ENCODE assay signal across 1 mouse cellular context in the genomic region with DNA sequence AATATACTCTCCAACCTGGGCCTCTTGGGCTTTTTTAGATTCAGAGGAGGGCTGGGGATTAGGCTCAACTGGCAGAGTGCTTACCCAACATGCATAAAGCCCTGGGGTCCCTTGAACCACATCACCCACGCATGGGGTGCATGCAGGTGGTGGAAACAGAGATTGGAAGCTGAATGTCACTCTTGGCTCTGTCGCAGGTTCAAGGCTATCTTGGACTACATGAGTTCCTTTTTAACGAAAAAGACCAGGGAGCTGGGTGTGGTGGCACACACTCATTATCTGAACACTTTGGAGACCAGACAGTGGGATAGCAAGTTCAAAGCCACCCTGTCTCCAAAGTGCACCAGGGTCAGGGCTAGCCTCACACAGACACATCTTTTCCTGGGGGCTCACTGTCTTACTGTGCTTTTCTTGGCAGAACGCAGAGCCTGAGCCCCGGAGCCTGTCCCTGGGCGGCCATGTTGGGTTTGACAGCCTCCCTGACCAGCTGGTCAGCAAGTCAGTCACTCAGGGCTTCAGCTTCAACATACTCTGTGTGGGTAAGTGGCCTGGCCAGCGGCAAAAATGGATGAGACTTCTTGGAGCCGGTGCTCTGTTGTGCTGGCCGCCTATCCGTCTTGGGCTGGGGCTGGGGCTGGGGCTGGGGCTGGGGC.
TF ChIP-seq lines count a peak whose summit lies in the region.

No protein-coding gene starts in this region.

TF ChIP-seq in MEL, 35 proteins besides CTCF, POLR2A, EP300 and RAD21:
- TF ChIP-seq ZC3H11A (IDR thresholded peaks at IDR 0.05; ENCODE audit: low read depth, low read length) = no peak
- TF ChIP-seq MAZ (IDR thresholded peaks at IDR 0.05; ENCODE audit: low read depth, low read length) = no peak
- TF ChIP-seq RCOR1 (IDR thresholded peaks at IDR 0.05; ENCODE audit: low read depth, low read length) = peak; percentile 57; the same call in 1 of the 2 replicates
- no peak for TF ChIP-seq NRF1 (IDR thresholded peaks at IDR 0.05; ENCODE audit: insufficient read depth, low read depth, low read length, poor library complexity, severe bottlenecking)
- TF ChIP-seq KAT2A (conservative IDR thresholded peaks at IDR 0.05; ENCODE audit: low read depth, low read length) = no peak
- no peak for TF ChIP-seq ZNF384 (IDR thresholded peaks at IDR 0.05; ENCODE audit: low read depth, low read length)
- no peak for TF ChIP-seq BHLHE40 (IDR thresholded peaks at IDR 0.05; ENCODE audit: borderline replicate concordance, low read depth, low read length)
- TF ChIP-seq NELFE (IDR thresholded peaks at IDR 0.05; ENCODE audit: low read depth, low read length) = no peak
- no peak for TF ChIP-seq TAL1 (IDR thresholded peaks at IDR 0.05; ENCODE audit: low read length)
- TF ChIP-seq MYB (IDR thresholded peaks at IDR 0.05; ENCODE audit: low read depth, low read length) = peak; percentile 41; the same call in 1 of the 2 replicates
- TF ChIP-seq ZMIZ1 (IDR thresholded peaks at IDR 0.05; ENCODE audit: low read depth, low read length) = no peak
- TF ChIP-seq MYC (IDR thresholded peaks at IDR 0.05; ENCODE audit: low read depth, low read length) = no peak
- TF ChIP-seq TCF12 (IDR thresholded peaks at IDR 0.05; ENCODE audit: low read depth, low read length) = peak; percentile 67; the same call in 1 of the 2 replicates
- TF ChIP-seq USF2 (IDR thresholded peaks at IDR 0.05; ENCODE audit: borderline replicate concordance in 1 of 2, insufficient read depth in 1 of 2, low read depth in 1 of 2, low read length in 2 of 2) = no peak
- no peak for TF ChIP-seq ZKSCAN1 (IDR thresholded peaks at IDR 0.05; ENCODE audit: low read depth, low read length)
- no peak for TF ChIP-seq POLR2AphosphoS5 (IDR thresholded peaks at IDR 0.05; ENCODE audit: borderline replicate concordance, low read depth, low read length)
- 0 out of 2 replicates have a peak, but pooled peaks have one; percentile 18 for TF ChIP-seq GATA1 (IDR thresholded peaks at IDR 0.05; ENCODE audit: low read depth, low read length)
- no peak for TF ChIP-seq MXI1 (IDR thresholded peaks at IDR 0.05; ENCODE audit: low read depth, low read length)
- TF ChIP-seq E2F4 (IDR thresholded peaks at IDR 0.05; ENCODE audit: borderline replicate concordance, low read depth, low read length) = no peak
- no peak for TF ChIP-seq MEF2A (IDR thresholded peaks at IDR 0.05; ENCODE audit: extremely low read depth, insufficient replicate concordance, low read depth, low read length, poor library complexity, severe bottlenecking)
- TF ChIP-seq MAFK (IDR thresholded peaks at IDR 0.05; ENCODE audit: borderline replicate concordance, low read depth, low read length) = no peak
- peak; percentile 31; the same call in 1 of the 2 replicates for TF ChIP-seq ETS1 (IDR thresholded peaks at IDR 0.05; ENCODE audit: low read depth, low read length)
- 0 out of 2 replicates have a peak, but pooled peaks have one; percentile 27 for TF ChIP-seq TBP (IDR thresholded peaks at IDR 0.05; ENCODE audit: low read depth, low read length)
- no peak for TF ChIP-seq JUND (IDR thresholded peaks at IDR 0.05; ENCODE audit: low read depth, low read length)
